33 mouse cellular contexts compared by ENCODE assay signal in genomic region chr8:74903054-74903842, GRCm38 (mm10). TPM values are rescaled to one million over a fixed set of nuclear protein-coding genes. Genes with fewer than 3 reads are reported as not detected.
A peak's percentile ranks its signal among the peaks of the same experiment; 100 is the strongest.
DNase-seq lines count a peak whose midpoint lies in the region; ATAC-seq and TF ChIP-seq lines count a peak whose summit lies in the region.
"Had no signal": no experiment of that assay in that cellular context is flagged by ENCODE, and none has a peak within 500 bp of the region (broad histone marks: within the 10 kb centered on the region; RNA-seq: fewer than 3 reads in every experiment).

No protein-coding gene starts in this region.

- no peaks in the 10 kb centered on the region for H3K9me3 ChIP-seq in stomach, embryonic 16.5 days (replicated peaks; ENCODE audit: control insufficient read depth, low read length)
- H3K9me3 ChIP-seq in stomach, postnatal 0 days (ENCODE audit: control insufficient read depth, low read length) = no peaks in the 10 kb centered on the region
- no peaks in the 10 kb centered on the region for H3K9me3 ChIP-seq in intestine, embryonic 16.5 days (ENCODE audit: control insufficient read depth, low read length)
- H3K9me3 ChIP-seq: embryonic facial prominence, embryonic 10.5 days; embryonic facial prominence, embryonic 15.5 days had no signal

- H3K4me3 ChIP-seq in layer of hippocampus, adult 2 months = no peak overlapping the region
- H3K4me3 ChIP-seq in stomach, embryonic 16.5 days (replicated peaks; ENCODE audit: low read length) = no peak overlapping the region
- H3K4me3 ChIP-seq in stomach, postnatal 0 days (ENCODE audit: low read depth, low read length) = no peak overlapping the region
- H3K4me3 ChIP-seq in intestine, embryonic 16.5 days (ENCODE audit: low read length) = no peak overlapping the region
- H3K4me3 ChIP-seq: embryonic facial prominence, embryonic 10.5 days; embryonic facial prominence, embryonic 15.5 days had no signal

- no peak for TF ChIP-seq CTCF in layer of hippocampus, adult 2 months (conservative IDR thresholded peaks at IDR 0.05)
- TF ChIP-seq CTCF in stomach, postnatal 0 days (IDR thresholded peaks at IDR 0.05; ENCODE audit: low read depth) = no peak

- no peaks in the 10 kb centered on the region for H3K4me1 ChIP-seq in stomach, embryonic 16.5 days (ENCODE audit: control insufficient read depth, insufficient read depth, low read length)
- no peaks in the 10 kb centered on the region for H3K4me1 ChIP-seq in stomach, postnatal 0 days (replicated peaks; ENCODE audit: control insufficient read depth, insufficient read depth)
- H3K4me1 ChIP-seq in intestine, embryonic 16.5 days (ENCODE audit: control insufficient read depth, insufficient read depth, low read length) = peaks cover 14% of the 10 kb centered on the region
- H3K4me1 ChIP-seq: embryonic facial prominence, embryonic 15.5 days had no signal

- no peak for DNase-seq in layer of hippocampus, adult 2 months (ENCODE audit: low spot score in 2 of 2)
- no peak for DNase-seq in layer of hippocampus, adult 18-20 months (ENCODE audit: low spot score in 2 of 2)
- no peak for DNase-seq in stomach, postnatal 0 days (ENCODE audit: low spot score)
- no peak for DNase-seq in thymus, adult 18-20 months
- DNase-seq in testis, postnatal 10 days (ENCODE audit: low spot score) = no peak
- DNase-seq: adrenal gland, adult 8-10 months; B cell, adult 2 months; cerebellum, adult 8-10 months; cerebellum, postnatal 25 days; gastrocnemius, postnatal 14 days; heart, postnatal 36 days; kidney, adult 18-20 months; kidney, postnatal 4 days; layer of hippocampus, adult 9-11 months; liver; lung, adult 2 months; lung, postnatal 10 days; right cerebral cortex, adult 18-20 months; thymus, postnatal 25 days had no signal

- no peak for TF ChIP-seq EP300 in stomach, postnatal 0 days (optimal IDR thresholded peaks at IDR 0.05)

- no peaks in the 10 kb centered on the region for H3K27me3 ChIP-seq in stomach, embryonic 16.5 days (ENCODE audit: control insufficient read depth, insufficient read depth, low read length)
- no peaks in the 10 kb centered on the region for H3K27me3 ChIP-seq in stomach, postnatal 0 days (ENCODE audit: control insufficient read depth, insufficient read depth, low read length)
- H3K27me3 ChIP-seq in intestine, embryonic 16.5 days (replicated peaks; ENCODE audit: control insufficient read depth, insufficient read depth, low read length) = no peaks in the 10 kb centered on the region
- H3K27me3 ChIP-seq: embryonic facial prominence, embryonic 15.5 days had no signal

- ATAC-seq in stomach, embryonic 16.5 days (ENCODE audit: insufficient read depth, low FRiP score) = peak; percentile 30; the same call in 1 of the 2 replicates
- no peak for ATAC-seq in stomach, postnatal 0 days (ENCODE audit: low FRiP score, low TSS enrichment)
- ATAC-seq in intestine, embryonic 16.5 days = peak; percentile 60
- ATAC-seq: forebrain, embryonic 14.5 days had no signal

- H3K9ac ChIP-seq in stomach, embryonic 16.5 days (ENCODE audit: low read length) = no peak overlapping the region
- no peak overlapping the region for H3K9ac ChIP-seq in stomach, postnatal 0 days (ENCODE audit: low read length)
- H3K9ac ChIP-seq in intestine, embryonic 16.5 days (ENCODE audit: low read depth, low read length) = peak overlapping the region; percentile 10; the same call in 1 of the 2 replicates
- H3K9ac ChIP-seq: embryonic facial prominence, embryonic 15.5 days; liver, embryonic 14.5 days had no signal

- H3K27ac ChIP-seq in layer of hippocampus, adult 2 months = peak overlapping the region; percentile 15; the same call in 1 of the 2 replicates
- H3K27ac ChIP-seq in stomach, embryonic 16.5 days (ENCODE audit: low read length) = no peak overlapping the region
- H3K27ac ChIP-seq in stomach, postnatal 0 days (replicated peaks) = no peak overlapping the region
- H3K27ac ChIP-seq in intestine, embryonic 16.5 days (ENCODE audit: low read length) = peak overlapping the region; percentile 86
- H3K27ac ChIP-seq: embryonic facial prominence, embryonic 10.5 days; embryonic facial prominence, embryonic 15.5 days; liver, embryonic 14.5 days; macrophage had no signal

- 43% methylated on average over 6 of the region's 6 CpGs for WGBS in stomach, embryonic 16.5 days
- WGBS in stomach, postnatal 0 days = 38% methylated on average over 6 of the region's 6 CpGs
- WGBS in intestine, embryonic 16.5 days = 32% methylated on average over 6 of the region's 6 CpGs

- H3K36me3 ChIP-seq in stomach, embryonic 16.5 days (ENCODE audit: control insufficient read depth, insufficient read depth, low read length) = no peaks in the 10 kb centered on the region
- no peaks in the 10 kb centered on the region for H3K36me3 ChIP-seq in stomach, postnatal 0 days (ENCODE audit: control insufficient read depth, insufficient read depth, low read length)
- no peaks in the 10 kb centered on the region for H3K36me3 ChIP-seq in intestine, embryonic 16.5 days (ENCODE audit: control insufficient read depth, insufficient read depth, low read length)
- H3K36me3 ChIP-seq: embryonic facial prominence, embryonic 10.5 days; embryonic facial prominence, embryonic 15.5 days had no signal

- no peak overlapping the region for H3K4me2 ChIP-seq in stomach, embryonic 16.5 days (ENCODE audit: low read depth, low read length)
- H3K4me2 ChIP-seq in stomach, postnatal 0 days (replicated peaks; ENCODE audit: low read depth) = no peak overlapping the region
- H3K4me2 ChIP-seq in intestine, embryonic 16.5 days (ENCODE audit: low read depth, low read length) = no peak overlapping the region
- H3K4me2 ChIP-seq: embryonic facial prominence, embryonic 15.5 days had no signal

RNA-seq across cellular contexts. Expression of gene Isx, which starts 30.3 kb away (rescaled TPM):
- not detected for total RNA-seq in layer of hippocampus, adult 2 months (2021)
- not detected for total RNA-seq in layer of hippocampus, adult 18-20 months (2021)
- 8.7 and 8.8 TPM in 2 replicates for polyA plus RNA-seq in stomach, embryonic 16.5 days (2015; fragmentation: Nextera tagmentation; extraction: Ambion mirVana)
- polyA plus RNA-seq in stomach, postnatal 0 days (2015; fragmentation: Nextera tagmentation; extraction: Ambion mirVana) = 1.1 and 1.2 TPM in 2 replicates
- 101 and 109 TPM in 2 replicates for polyA plus RNA-seq in intestine, embryonic 16.5 days (2015; fragmentation: Nextera tagmentation; extraction: Ambion mirVana)
- total RNA-seq: adrenal gland, adult 8-10 months; gastrocnemius, postnatal 14 days; granulocyte monocyte progenitor cell, adult 5-6 weeks; heart, postnatal 36 days; left cerebral cortex, postnatal 10 days; megakaryocyte-erythroid progenitor cell, adult 5-6 weeks; monocyte, adult 5-6 weeks had no signal
- polyA plus RNA-seq: embryonic facial prominence, embryonic 10.5 days; embryonic facial prominence, embryonic 15.5 days; forebrain, embryonic 14.5 days; kidney, embryonic 16.5 days; limb, embryonic 11.5 days; liver, embryonic 14.5 days; lung, adult 2 months; macrophage; testis, adult 2 months had no signal

Comparison
In these comparisons a context has a peak if more than half of its experiments do, and no peak if none do; other contexts are left out.
1. H3K27ac ChIP-seq: peak in layer of hippocampus, adult 2 months (single experiment) and intestine, embryonic 16.5 days (single experiment); none in stomach, embryonic 16.5 days (single experiment) and stomach, postnatal 0 days (single experiment).
2. RNA of gene Isx, which starts 30.3 kb away (polyA plus RNA-seq): 101 to 109 TPM in intestine, embryonic 16.5 days; 8.7 to 8.8 TPM in stomach, embryonic 16.5 days and 1.1 to 1.2 TPM in stomach, postnatal 0 days; every median in the first group is over 10 times any median in the second.